Mouse (Mus musculus): ENCODE measurements around the gene Heatr3.

DNA sequence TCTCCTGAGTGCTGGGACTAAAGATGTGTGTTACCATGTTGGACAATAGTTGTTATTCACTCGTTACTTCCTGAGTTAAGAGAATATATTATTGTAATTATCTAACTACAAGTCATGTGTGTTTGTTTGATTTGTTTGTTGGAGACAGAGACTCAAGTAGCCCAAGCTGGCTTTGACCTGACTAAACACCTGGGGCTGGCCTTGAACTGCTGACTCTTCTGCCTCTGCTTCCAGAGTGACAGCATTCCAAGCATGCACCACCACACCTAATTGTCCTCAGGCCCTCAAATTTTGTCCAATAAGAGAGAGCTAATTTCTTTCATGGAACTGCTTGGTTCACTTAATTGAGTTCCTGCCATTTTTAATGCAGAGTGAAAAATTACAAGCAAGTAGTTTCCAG lies 47.3 kb downstream of the Heatr3 start:
- TF ChIP-seq CTCF (IDR thresholded peaks at IDR 0.05; ENCODE audit: low read depth, low read length) (no peak), POLR2A (IDR thresholded peaks at IDR 0.05; ENCODE audit: borderline replicate concordance, low read depth, low read length) (no peak)

All from bone marrow macrophage, adult 2 months (primary cell).